Mouse (Mus musculus) skeletal muscle tissue, postnatal 0 days (tissue): Measurements from ENCODE around the gene Gtpbp10. TPM values are rescaled to one million over a fixed set of nuclear protein-coding genes. Genes with fewer than 3 reads are reported as not detected.

Experiments
- polyA plus RNA-seq: library from polyadenylated mRNA; unstranded; fragments of >200 nt; fragmentation: Nextera tagmentation; extraction: Ambion mirVana; gene quantifications from 2 replicates; pipeline ENCODE4 v1.2.1, GENCODE M21; 2015

Gene Gtpbp10
- polyA plus RNA-seq = 9.7 and 10.8 TPM in 2 replicates

GRCm38 (mm10) chr5:5559079-5559740, at the start of gene Gtpbp10:
Gene Gtpbp10 (minus strand): TSS chr5:5559538.

GRCm38 (mm10) chr5:5573749-5574317, 14.5 kb upstream of the Gtpbp10 start, which contains the start of gene Gm8773:
Gene Gm8773 (plus strand): TSS chr5:5573799.

GRCm38 (mm10) chr5:5514196-5515076, 44.9 kb downstream of the Gtpbp10 start, which contains the start of gene Cldn12:
Gene Cldn12 (minus strand): TSS chr5:5514958.

Other genes starting within 250 kb of the Gtpbp10 start
- gene Cdk14, start 139.2 kb downstream of the Gtpbp10 start, polyA plus RNA-seq = 10.1 and 10.3 TPM in 2 replicates
- gene 1700015F17Rik, start 80.4 kb downstream of the Gtpbp10 start, polyA plus RNA-seq = not detected in 2 replicates
- gene Cldn12, start 44.6 kb downstream of the Gtpbp10 start, polyA plus RNA-seq = 9.8 and 10.8 TPM in 2 replicates
- 0.37 and 0.41 TPM in 2 replicates for gene Gm8773, start 14.3 kb upstream of the Gtpbp10 start, polyA plus RNA-seq
- gene Cfap69, start 104.7 kb upstream of the Gtpbp10 start, polyA plus RNA-seq = 0.52 and 0.67 TPM in 2 replicates
- gene Steap2, start 135.0 kb upstream of the Gtpbp10 start, polyA plus RNA-seq = 1.5 and 1.8 TPM in 2 replicates
- 1.2 and 1.9 TPM in 2 replicates for gene Steap1, start 189.8 kb upstream of the Gtpbp10 start, polyA plus RNA-seq